Comparison of ENCODE assay signal across 17 mouse cellular contexts in genomic region chrX:92790323-92791022, GRCm38 (mm10).
A peak's percentile ranks its signal among the peaks of the same experiment; 100 is the strongest.
DNase-seq lines count a peak whose midpoint lies in the region; ATAC-seq and TF ChIP-seq lines count a peak whose summit lies in the region.
"Had no signal": no experiment of that assay in that cellular context is flagged by ENCODE, and none has a peak within 500 bp of the region (broad histone marks: within the 10 kb centered on the region; RNA-seq: fewer than 3 reads in every experiment).

No protein-coding gene starts in this region.

- no peaks in the 10 kb centered on the region for H3K4me1 ChIP-seq in hindbrain, postnatal 0 days (ENCODE audit: insufficient read depth, low read length)
- no peaks in the 10 kb centered on the region for H3K4me1 ChIP-seq in hindbrain, embryonic 10.5 days (replicated peaks)
- H3K4me1 ChIP-seq in forebrain, postnatal 0 days (ENCODE audit: insufficient read depth) = no peaks in the 10 kb centered on the region
- H3K4me1 ChIP-seq: embryonic facial prominence, embryonic 12.5 days; limb, embryonic 12.5 days; liver, embryonic 12.5 days had no signal

- no peak for TF ChIP-seq POLR2A in brain, embryonic 14.5 days (IDR thresholded peaks at IDR 0.05; ENCODE audit: borderline replicate concordance, extremely low read depth, insufficient read depth, insufficient read length, poor library complexity, severe bottlenecking)

- no peak overlapping the region for H3K9ac ChIP-seq in hindbrain, postnatal 0 days (replicated peaks; ENCODE audit: low read length)
- H3K9ac ChIP-seq in forebrain, postnatal 0 days = no peak overlapping the region
- H3K9ac ChIP-seq: embryonic facial prominence, embryonic 12.5 days; limb, embryonic 12.5 days; liver, embryonic 12.5 days had no signal

- no peaks in the 10 kb centered on the region for H3K27me3 ChIP-seq in hindbrain, postnatal 0 days (ENCODE audit: insufficient read depth, low read length)
- H3K27me3 ChIP-seq in hindbrain, embryonic 10.5 days (ENCODE audit: insufficient read depth, poor library complexity, severe bottlenecking) = no peaks in the 10 kb centered on the region
- no peaks in the 10 kb centered on the region for H3K27me3 ChIP-seq in forebrain, postnatal 0 days (ENCODE audit: insufficient read depth, low read length)
- H3K27me3 ChIP-seq: embryonic facial prominence, embryonic 12.5 days; limb, embryonic 12.5 days; liver, embryonic 12.5 days had no signal

- H3K4me3 ChIP-seq in hindbrain, postnatal 0 days (ENCODE audit: low read length) = no peak overlapping the region
- H3K4me3 ChIP-seq in hindbrain, embryonic 10.5 days = no peak overlapping the region
- no peak overlapping the region for H3K4me3 ChIP-seq in forebrain, postnatal 0 days (ENCODE audit: low read depth, low read length)
- H3K4me3 ChIP-seq: embryonic facial prominence, embryonic 12.5 days; limb, embryonic 12.5 days; liver, embryonic 12.5 days had no signal

- H3K27ac ChIP-seq in hindbrain, postnatal 0 days = no peak overlapping the region
- H3K27ac ChIP-seq in hindbrain, embryonic 10.5 days = no peak overlapping the region
- H3K27ac ChIP-seq in forebrain, postnatal 0 days (ENCODE audit: low read depth, low read length) = no peak overlapping the region
- H3K27ac ChIP-seq: embryonic facial prominence, embryonic 12.5 days; limb, embryonic 12.5 days; liver, embryonic 12.5 days had no signal

- TF ChIP-seq CTCF in hindbrain, postnatal 0 days (IDR thresholded peaks at IDR 0.05; ENCODE audit: low read depth) = no peak
- TF ChIP-seq CTCF in brain, embryonic 14.5 days (IDR thresholded peaks at IDR 0.05; ENCODE audit: borderline replicate concordance, extremely low read depth, insufficient read depth, insufficient read length) = no peak
- TF ChIP-seq CTCF in forebrain, postnatal 0 days (IDR thresholded peaks at IDR 0.05; ENCODE audit: low read depth) = no peak

- 62% methylated on average over 5 of the region's 5 CpGs for WGBS in hindbrain, postnatal 0 days
- WGBS in hindbrain, embryonic 10.5 days = 79% methylated on average over 5 of the region's 5 CpGs
- WGBS in forebrain, postnatal 0 days = 40% methylated on average over 5 of the region's 5 CpGs

- peak; percentile 3 for DNase-seq in hindbrain, postnatal 0 days (ENCODE audit: low spot score)
- DNase-seq in hindbrain, embryonic 10.5 days (ENCODE audit: low spot score) = no peak
- peak; percentile 83 for DNase-seq in Muller cell, postnatal 12 days (ENCODE audit: inconsistent ontology term)
- DNase-seq in brain, embryonic 14.5 days (ENCODE audit: low read depth) = peak; percentile 92
- peak; percentile 33 for DNase-seq in forebrain, postnatal 0 days
- no peak for DNase-seq in thymus, postnatal 14 days
- no peak for DNase-seq in spleen, postnatal 10 days (ENCODE audit: low spot score in 2 of 2)
- DNase-seq: cerebellum, adult 9-10 months; gastrocnemius, postnatal 36 days; kidney, adult 9 months; kidney, postnatal 36 days; lung, adult 2 months; lung, postnatal 4 days; thymus, postnatal 25 days had no signal

- no peaks in the 10 kb centered on the region for H3K36me3 ChIP-seq in hindbrain, postnatal 0 days (ENCODE audit: insufficient read depth, low read length)
- no peaks in the 10 kb centered on the region for H3K36me3 ChIP-seq in hindbrain, embryonic 10.5 days
- no peaks in the 10 kb centered on the region for H3K36me3 ChIP-seq in forebrain, postnatal 0 days (ENCODE audit: insufficient read depth)
- H3K36me3 ChIP-seq: embryonic facial prominence, embryonic 12.5 days; limb, embryonic 12.5 days; liver, embryonic 12.5 days had no signal

- no peak for ATAC-seq in hindbrain, postnatal 0 days
- peak; percentile 94 for ATAC-seq in forebrain, postnatal 0 days
- ATAC-seq: liver, embryonic 12.5 days had no signal

- H3K4me2 ChIP-seq in hindbrain, postnatal 0 days (ENCODE audit: low read depth, low read length) = no peak overlapping the region
- no peak overlapping the region for H3K4me2 ChIP-seq in forebrain, postnatal 0 days (ENCODE audit: low read depth)
- H3K4me2 ChIP-seq: embryonic facial prominence, embryonic 12.5 days; limb, embryonic 12.5 days; liver, embryonic 12.5 days had no signal

- H3K9me3 ChIP-seq in hindbrain, postnatal 0 days (ENCODE audit: low read length) = no peaks in the 10 kb centered on the region
- no peaks in the 10 kb centered on the region for H3K9me3 ChIP-seq in hindbrain, embryonic 10.5 days
- H3K9me3 ChIP-seq in forebrain, postnatal 0 days (ENCODE audit: low read length) = no peaks in the 10 kb centered on the region
- H3K9me3 ChIP-seq: embryonic facial prominence, embryonic 12.5 days; limb, embryonic 12.5 days; liver, embryonic 12.5 days had no signal

Comparison
In these comparisons a context has a peak if more than half of its experiments do, and no peak if none do; other contexts are left out.
1. DNase-seq: peak in hindbrain, postnatal 0 days (single experiment), Muller cell, postnatal 12 days (single experiment), brain, embryonic 14.5 days (single experiment) and forebrain, postnatal 0 days (single experiment); none in hindbrain, embryonic 10.5 days (single experiment), thymus, postnatal 14 days (single experiment) and spleen, postnatal 10 days (0 of 2).